In the genomic region with DNA sequence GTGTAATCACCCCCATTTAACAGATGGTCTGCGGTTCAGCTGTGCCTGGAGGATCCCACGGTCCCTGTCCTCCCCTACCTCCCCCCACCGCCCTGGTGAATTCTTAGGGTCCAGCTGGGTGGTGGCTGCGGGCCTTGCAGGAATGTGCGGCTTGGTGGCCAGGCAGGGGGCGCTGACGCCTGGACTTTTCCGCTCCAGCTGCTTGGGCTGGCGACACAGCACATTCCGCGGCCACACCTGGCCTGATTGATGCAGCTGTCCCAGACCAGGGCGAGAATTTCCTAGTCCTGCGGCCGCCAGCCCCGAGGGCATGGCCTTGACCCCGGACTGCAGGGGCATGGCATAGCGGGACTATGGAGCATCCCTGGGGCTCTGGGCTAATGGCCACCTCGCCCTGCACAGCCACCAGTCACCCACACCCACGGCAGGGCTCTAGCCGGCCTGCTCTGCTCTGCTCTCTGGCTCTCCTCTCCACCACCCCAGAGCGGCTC, we compare ENCODE assay signal across 8 mouse cellular contexts. TPM values are rescaled to one million over a fixed set of nuclear protein-coding genes. Genes with fewer than 3 reads are reported as not detected.
DNase-seq lines count a peak whose midpoint lies in the region; ATAC-seq lines count a peak whose summit lies in the region.

No protein-coding gene starts in this region.

- H3K27ac ChIP-seq in hindbrain, embryonic 12.5 days, result no peak overlapping the region
- H3K27ac ChIP-seq in limb, embryonic 15.5 days, result no peak overlapping the region

- no peak for ATAC-seq in megakaryocyte, adult 5-6 weeks (ENCODE audit: poor library complexity, severe bottlenecking)
- no peak for ATAC-seq in hindbrain, embryonic 12.5 days (ENCODE audit: low FRiP score)
- ATAC-seq in limb, embryonic 15.5 days (ENCODE audit: insufficient number of reproducible peaks, low FRiP score, low TSS enrichment, low read depth), result no peak

- H3K4me2 ChIP-seq in hindbrain, embryonic 12.5 days (replicated peaks), result peak overlapping the region; percentile 49
- peak overlapping the region; percentile 31; the same call in 1 of the 2 replicates for H3K4me2 ChIP-seq in limb, embryonic 15.5 days

- peaks cover 12% of the 10 kb centered on the region for H3K4me1 ChIP-seq in megakaryocyte, embryonic 14.5 days
- H3K4me1 ChIP-seq in hindbrain, embryonic 12.5 days, result peaks cover 8% of the 10 kb centered on the region
- peaks cover 7% of the 10 kb centered on the region for H3K4me1 ChIP-seq in limb, embryonic 15.5 days

- peak overlapping the region; percentile 46 for H3K4me3 ChIP-seq in megakaryocyte, embryonic 14.5 days (replicated peaks)
- H3K4me3 ChIP-seq in hindbrain, embryonic 12.5 days, result peak overlapping the region; percentile 28
- H3K4me3 ChIP-seq in limb, embryonic 15.5 days, result peak overlapping the region; percentile 10; the same call in 1 of the 2 replicates

- 3% methylated on average over 21 of the region's 21 CpGs for WGBS in hindbrain, embryonic 12.5 days
- under 1% methylated on average over 21 of the region's 21 CpGs for WGBS in limb, embryonic 15.5 days

- intact Hi-C loops in left cerebral cortex, postnatal 14 days (cut with DNase I), result no loop called here

- no peaks in the 10 kb centered on the region for H3K36me3 ChIP-seq in megakaryocyte, embryonic 14.5 days (replicated peaks; ENCODE audit: low read length)
- H3K36me3 ChIP-seq in hindbrain, embryonic 12.5 days, result no peaks in the 10 kb centered on the region
- H3K36me3 ChIP-seq in limb, embryonic 15.5 days, result no peaks in the 10 kb centered on the region

- H3K27me3 ChIP-seq in megakaryocyte, embryonic 14.5 days (replicated peaks), result peaks cover 47% of the 10 kb centered on the region
- H3K27me3 ChIP-seq in hindbrain, embryonic 12.5 days, result peaks cover 23% of the 10 kb centered on the region
- peaks cover 31% of the 10 kb centered on the region for H3K27me3 ChIP-seq in limb, embryonic 15.5 days

- DNase-seq in neural tube, embryonic 10.5 days (ENCODE audit: extremely low spot score, low spot score), result peak; percentile 55
- no peak for DNase-seq in frontal cortex, postnatal 25 days (ENCODE audit: low spot score in 2 of 2)
- DNase-seq in adrenal gland, postnatal 14 days, result no peak
- no peak for DNase-seq in left cerebral cortex, postnatal 14 days (ENCODE audit: low spot score in 2 of 2)

- peak overlapping the region; percentile 50 for H3K9ac ChIP-seq in hindbrain, embryonic 12.5 days
- no peak overlapping the region for H3K9ac ChIP-seq in limb, embryonic 15.5 days

- H3K9me3 ChIP-seq in megakaryocyte, embryonic 14.5 days, result peaks cover 2% of the 10 kb centered on the region
- H3K9me3 ChIP-seq in hindbrain, embryonic 12.5 days (replicated peaks), result no peaks in the 10 kb centered on the region
- no peaks in the 10 kb centered on the region for H3K9me3 ChIP-seq in limb, embryonic 15.5 days

RNA-seq across cellular contexts. Expression of gene Fitm2, which starts 9.2 kb away (rescaled TPM):
- 0.68 and 1.1 TPM in 2 replicates for polyA plus RNA-seq in megakaryocyte, embryonic 14.5 days (2012; ENCODE audit: insufficient read depth, low replicate concordance)
- total RNA-seq in megakaryocyte, adult 5-6 weeks (2015), result 0.36 and 1.1 TPM in 2 replicates
- 0.94 and 1.7 TPM in 2 replicates for total RNA-seq in megakaryocyte, adult 5-6 weeks (2017)
- polyA plus RNA-seq in hindbrain, embryonic 12.5 days (2016; fragmentation: Nextera tagmentation; extraction: Ambion mirVana), result 13.0 and 13.1 TPM in 2 replicates
- polyA plus RNA-seq in limb, embryonic 15.5 days (2015; fragmentation: Nextera tagmentation; extraction: Ambion mirVana), result 12.5 and 14.6 TPM in 2 replicates
- total RNA-seq in adrenal gland, postnatal 14 days (2021), result 82.3 and 91.4 TPM in 2 replicates
- 10 to 100 TPM; 18.8 to 18.9 TPM for total RNA-seq in left cerebral cortex, postnatal 14 days (2021)

RNA-seq across cellular contexts. Expression of gene R3hdml, which starts 10.5 kb away (rescaled TPM):
- not detected in 2 replicates for polyA plus RNA-seq in megakaryocyte, embryonic 14.5 days (2012; ENCODE audit: insufficient read depth, low replicate concordance)
- not detected in 2 replicates for total RNA-seq in megakaryocyte, adult 5-6 weeks (2015)
- not detected in 2 replicates for total RNA-seq in megakaryocyte, adult 5-6 weeks (2017)
- polyA plus RNA-seq in hindbrain, embryonic 12.5 days (2016; fragmentation: Nextera tagmentation; extraction: Ambion mirVana), result not detected in 2 replicates
- polyA plus RNA-seq in limb, embryonic 15.5 days (2015; fragmentation: Nextera tagmentation; extraction: Ambion mirVana), result 0.27 and 0.48 TPM in 2 replicates
- total RNA-seq in adrenal gland, postnatal 14 days (2021), result not detected in 2 replicates
- not detected for total RNA-seq in left cerebral cortex, postnatal 14 days (2021)

RNA-seq across cellular contexts. Expression of gene Hnf4a, which starts 25.0 kb away (rescaled TPM):
- polyA plus RNA-seq in megakaryocyte, embryonic 14.5 days (2012; ENCODE audit: insufficient read depth, low replicate concordance), result 0.08 TPM in 1 of 2 replicates, not detected in the other
- not detected in 2 replicates for total RNA-seq in megakaryocyte, adult 5-6 weeks (2015)
- not detected in 2 replicates for total RNA-seq in megakaryocyte, adult 5-6 weeks (2017)
- not detected in 2 replicates for polyA plus RNA-seq in hindbrain, embryonic 12.5 days (2016; fragmentation: Nextera tagmentation; extraction: Ambion mirVana)
- 0.04 and 0.06 TPM in 2 replicates for polyA plus RNA-seq in limb, embryonic 15.5 days (2015; fragmentation: Nextera tagmentation; extraction: Ambion mirVana)
- 2.0 and 28.1 TPM in 2 replicates for total RNA-seq in adrenal gland, postnatal 14 days (2021)
- not detected for total RNA-seq in left cerebral cortex, postnatal 14 days (2021)

RNA-seq across cellular contexts. Expression of gene Gdap1l1, which starts 43.3 kb away (rescaled TPM):
- 0.47 TPM in 1 of 2 replicates, not detected in the other for polyA plus RNA-seq in megakaryocyte, embryonic 14.5 days (2012; ENCODE audit: insufficient read depth, low replicate concordance)
- not detected in 2 replicates for total RNA-seq in megakaryocyte, adult 5-6 weeks (2015)
- total RNA-seq in megakaryocyte, adult 5-6 weeks (2017), result not detected in 2 replicates
- polyA plus RNA-seq in hindbrain, embryonic 12.5 days (2016; fragmentation: Nextera tagmentation; extraction: Ambion mirVana), result 68.7 and 70.1 TPM in 2 replicates
- 0.20 and 0.22 TPM in 2 replicates for polyA plus RNA-seq in limb, embryonic 15.5 days (2015; fragmentation: Nextera tagmentation; extraction: Ambion mirVana)
- total RNA-seq in adrenal gland, postnatal 14 days (2021), result 5.4 TPM in 2 replicates
- total RNA-seq in left cerebral cortex, postnatal 14 days (2021), result 10 to 100 TPM; 83.4 to 91.7 TPM

RNA-seq across cellular contexts. Expression of gene Oser1, which starts 57.1 kb away (rescaled TPM):
- polyA plus RNA-seq in megakaryocyte, embryonic 14.5 days (2012; ENCODE audit: insufficient read depth, low replicate concordance), result 2.4 and 3.5 TPM in 2 replicates
- total RNA-seq in megakaryocyte, adult 5-6 weeks (2015), result 85.9 and 98.4 TPM in 2 replicates
- 93.7 and 107 TPM in 2 replicates for total RNA-seq in megakaryocyte, adult 5-6 weeks (2017)
- polyA plus RNA-seq in hindbrain, embryonic 12.5 days (2016; fragmentation: Nextera tagmentation; extraction: Ambion mirVana), result 67.9 and 70.8 TPM in 2 replicates
- 93.6 and 94.0 TPM in 2 replicates for polyA plus RNA-seq in limb, embryonic 15.5 days (2015; fragmentation: Nextera tagmentation; extraction: Ambion mirVana)
- total RNA-seq in adrenal gland, postnatal 14 days (2021), result 34.8 and 37.3 TPM in 2 replicates
- 10 to 100 TPM; 20.5 to 21.4 TPM for total RNA-seq in left cerebral cortex, postnatal 14 days (2021)

Comparison
In these comparisons a context has a peak if more than half of its experiments do, and no peak if none do; other contexts are left out.
1. RNA of gene Fitm2, which starts 9.2 kb away (total RNA-seq): 82.3 to 91.4 TPM in adrenal gland, postnatal 14 days and 18.8 to 18.9 TPM in left cerebral cortex, postnatal 14 days; 0.36 to 1.7 TPM in megakaryocyte, adult 5-6 weeks; every median in the first group is over 4 times any median in the second.
2. Peak in every context shown above with its lines, with median percentiles within 50 percentile points of each other: H3K4me3 ChIP-seq.